Mouse (Mus musculus) G1E (cell line): ENCODE measurements at regions not wholly inside any gene's neighbourhood (a gene's known extent, or its start where the extent isn't known, plus 50 kb on each side); places are given as distances from the start of the nearest gene placed in this dataset.

Source experiments
- CTCF ChIP-seq: IDR thresholded peaks from 2 replicates; pipeline ENCODE4 v1.5.1; 2012; ENCODE audit warnings: low read depth, low read length, inconsistent platforms, mixed read lengths
- GATA1 ChIP-seq: IDR thresholded peaks from 2 replicates; pipeline ENCODE4 v1.6.1; 2012; ENCODE audit warnings: borderline replicate concordance, low read length, inconsistent platforms, mixed read lengths
- GATA2 ChIP-seq: IDR thresholded peaks from 2 replicates; pipeline ENCODE4 v1.6.1; 2012; ENCODE audit warnings: low read depth, low read length, inconsistent platforms, borderline replicate concordance
- POLR2AphosphoS5 ChIP-seq: IDR thresholded peaks from 2 replicates; pipeline ENCODE4 v1.6.1; 2012; ENCODE audit warnings: low read depth, low read length, inconsistent platforms; ENCODE audit not compliant: insufficient replicate concordance
- TAL1 ChIP-seq: conservative IDR thresholded peaks from 2 replicates; pipeline ENCODE4 v1.6.1; 2012; ENCODE audit warnings: low read depth, low read length, inconsistent platforms, mixed read lengths

DNA sequence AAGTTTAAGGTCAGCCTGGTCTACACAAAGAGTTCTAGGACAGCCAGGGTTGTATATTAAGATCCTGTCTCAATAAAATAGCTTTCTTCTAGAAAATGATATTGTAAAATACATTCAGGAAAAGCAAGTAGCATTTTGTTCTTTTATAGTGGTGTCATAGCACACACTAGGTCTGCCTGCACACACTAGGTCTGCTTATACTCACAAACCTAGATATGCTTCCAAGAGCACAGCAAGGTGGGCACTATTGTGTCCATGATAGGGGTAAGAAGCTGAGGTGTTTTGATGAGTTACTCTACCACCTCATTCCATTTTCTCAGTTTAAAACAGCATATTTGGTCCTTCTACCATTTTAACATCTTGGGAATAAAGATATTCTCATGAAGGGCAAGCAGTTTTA lies 185.8 kb upstream of the Il12b start:
- TF ChIP-seq CTCF, result no peak
- TF ChIP-seq GATA2, result no peak
- no peak for TF ChIP-seq GATA1
- TF ChIP-seq TAL1, result no peak
- no peak for TF ChIP-seq POLR2AphosphoS5
